Mouse (Mus musculus) midbrain, embryonic 10.5 days (tissue): ENCODE results near the gene Ipp. TPM values are rescaled to one million over a fixed set of nuclear protein-coding genes. Genes with fewer than 3 reads are reported as not detected.

ENCODE experiments used
- DNase-seq: peaks from one replicate; pipeline ENCODE4 v3.0.0-alpha.2; 2017; ENCODE audit warnings: low spot score
- H3K27ac ChIP-seq: fragments of 300-500 bp; sonication (generic); replicated peaks from 2 replicates; pipeline ENCODE4 v1.5.1; 2016; ENCODE audit warnings: mild to moderate bottlenecking
- H3K27me3 ChIP-seq: fragments of 300-500 bp; sonication (generic); 2 replicates; pipeline ENCODE4 v1.6.1; 2016; ENCODE audit warnings: low read depth, mild to moderate bottlenecking; ENCODE audit not compliant: poor library complexity, severe bottlenecking
- H3K36me3 ChIP-seq: fragments of 300-500 bp; sonication (generic); 2 replicates; pipeline ENCODE4 v1.6.1; 2016; ENCODE audit warnings: mild to moderate bottlenecking, moderate library complexity
- H3K4me1 ChIP-seq: fragments of 300-500 bp; sonication (generic); 2 replicates; pipeline ENCODE4 v1.6.1; 2016
- H3K4me3 ChIP-seq: fragments of 300-500 bp; sonication (generic); 2 replicates; pipeline ENCODE4 v1.5.1; 2016; ENCODE audit warnings: mild to moderate bottlenecking, moderate library complexity
- H3K9me3 ChIP-seq: fragments of 300-500 bp; sonication (generic); replicated peaks from 2 replicates; pipeline ENCODE4 v1.6.1; 2016; ENCODE audit warnings: mild to moderate bottlenecking
- WGBS: fragments of 180-500 bp; shearing (Covaris S2); methylation state at CpG from one replicate; pipeline ENCODE4 v1.1.7; 2016; 5-methylcytosine and 5-hydroxymethylcytosine counted together
- polyA plus RNA-seq: library from polyadenylated mRNA; unstranded; fragments of >200 nt; fragmentation: Nextera tagmentation; extraction: Ambion mirVana; gene quantifications from 2 replicates; pipeline ENCODE4 v1.2.1, GENCODE M21; 2016

Gene Ipp
- polyA plus RNA-seq, 1 experiment from 2014 or later, result 16.3 TPM

DNA sequence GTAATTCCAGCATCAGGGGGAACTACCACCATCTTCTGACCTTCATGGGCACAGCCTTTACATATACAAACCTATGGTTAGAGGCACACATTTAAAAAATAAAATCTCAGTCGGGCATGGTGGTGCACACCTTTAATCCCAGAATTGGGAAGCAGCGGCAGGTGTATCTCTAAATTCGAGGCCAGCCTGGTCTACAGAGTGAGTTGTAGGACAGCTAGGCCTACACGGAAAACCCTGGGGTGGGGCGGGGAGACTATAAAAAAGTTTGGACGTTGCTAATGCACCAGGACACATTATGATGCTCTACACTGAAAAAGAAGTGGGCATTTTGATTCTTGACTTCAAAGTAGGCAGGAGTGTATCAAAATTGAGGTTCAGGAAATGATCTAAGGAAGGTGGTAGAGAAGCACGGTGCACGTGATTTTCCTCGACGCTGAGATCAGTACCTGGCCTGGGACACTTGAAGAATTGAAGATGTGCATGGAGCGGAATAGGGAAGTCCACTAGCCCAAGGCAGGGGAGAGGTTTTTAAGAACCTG is 394 bp upstream of the Ipp start:
- H3K27me3 ChIP-seq, result no peaks in the 10 kb centered on the region
- peak overlapping the region; percentile 69 for H3K4me3 ChIP-seq
- peak overlapping the region; percentile 93 for H3K27ac ChIP-seq
- H3K9me3 ChIP-seq, result no peaks in the 10 kb centered on the region
- peaks cover 15% of the 10 kb centered on the region for H3K36me3 ChIP-seq
- no peak for DNase-seq
- peaks cover 20% of the 10 kb centered on the region for H3K4me1 ChIP-seq
- 27% methylated on average over 11 of the region's 11 CpGs for WGBS

DNA sequence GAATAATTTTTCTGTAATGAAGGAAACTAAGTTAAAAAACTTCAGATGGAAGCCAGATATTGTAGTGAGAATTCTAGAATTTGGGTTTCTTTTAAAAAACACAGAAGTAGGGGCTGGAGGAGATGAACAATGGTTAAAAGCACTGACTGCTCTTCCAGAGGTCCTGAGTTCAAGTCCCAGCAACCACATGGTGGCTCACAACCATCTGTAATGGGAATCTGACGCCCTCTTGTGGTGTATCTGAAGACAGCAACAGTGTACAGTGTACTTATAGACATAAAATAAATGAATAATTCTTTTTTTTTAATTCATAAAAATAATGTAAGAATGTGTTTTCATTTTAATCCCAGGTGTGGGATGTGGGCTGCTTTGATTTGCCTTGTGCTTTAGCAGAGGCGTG is 23.8 kb downstream of the Ipp start:
- H3K4me3 ChIP-seq, result no peak overlapping the region
- no peak overlapping the region for H3K27ac ChIP-seq
- H3K36me3 ChIP-seq, result peaks cover 48% of the 10 kb centered on the region
- DNase-seq, result no peak
- H3K27me3 ChIP-seq, result no peaks in the 10 kb centered on the region
- no peaks in the 10 kb centered on the region for H3K9me3 ChIP-seq
- 63% methylated on average over 2 of the region's 2 CpGs for WGBS
- no peaks in the 10 kb centered on the region for H3K4me1 ChIP-seq

DNA sequence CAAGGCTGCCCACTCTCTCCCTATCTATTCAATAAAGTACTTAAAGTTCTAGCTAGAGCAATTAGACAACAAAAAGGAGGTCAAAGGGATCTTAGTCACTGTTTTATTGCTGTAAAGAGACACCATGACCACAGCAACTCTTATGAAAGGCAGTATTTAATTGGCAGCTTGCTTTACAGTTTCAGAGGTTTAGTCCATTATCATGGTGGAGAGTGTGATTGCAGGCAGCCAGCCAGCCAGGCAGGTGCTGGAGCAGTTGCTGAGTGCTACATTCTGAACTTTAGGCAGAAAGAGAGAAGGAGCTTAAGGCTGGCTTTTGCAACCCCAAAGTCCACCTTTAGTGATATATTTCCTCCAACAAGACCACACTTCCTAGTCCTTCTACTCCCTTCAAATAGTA is 29.0 kb downstream of the Ipp start:
- Histone ChIP-seq H3K27ac (no peak overlapping the region), H3K4me1 (no peaks in the 10 kb centered on the region), H3K9me3 (no peaks in the 10 kb centered on the region), H3K27me3 (no peaks in the 10 kb centered on the region), H3K4me3 (no peak overlapping the region), H3K36me3 (peaks cover 32% of the 10 kb centered on the region)
- DNase-seq, result no peak

DNA sequence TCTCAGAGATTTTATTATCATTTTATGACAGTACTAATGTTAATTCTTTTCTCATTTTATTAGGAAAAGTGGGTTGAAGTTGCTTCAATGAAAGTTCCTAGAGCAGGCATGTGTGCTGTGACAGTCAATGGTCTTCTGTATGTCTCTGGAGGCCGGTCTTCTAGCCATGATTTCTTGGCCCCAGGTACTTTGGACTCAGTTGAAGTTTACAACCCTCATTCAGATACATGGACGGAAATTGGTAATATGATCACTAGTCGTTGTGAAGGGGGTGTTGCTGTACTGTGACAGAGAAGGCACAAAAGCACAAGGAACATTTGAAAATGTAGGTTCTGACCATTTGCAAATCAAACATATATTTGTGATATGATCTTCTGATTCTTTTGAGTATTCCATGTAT is 30.4 kb downstream of the Ipp start:
- DNase-seq, result no peak
- H3K4me1 ChIP-seq, result no peaks in the 10 kb centered on the region
- no peak overlapping the region for H3K4me3 ChIP-seq
- H3K27me3 ChIP-seq, result no peaks in the 10 kb centered on the region
- 90% methylated on average over 3 of the region's 3 CpGs for WGBS
- no peak overlapping the region for H3K27ac ChIP-seq
- peaks cover 27% of the 10 kb centered on the region for H3K36me3 ChIP-seq
- no peaks in the 10 kb centered on the region for H3K9me3 ChIP-seq

DNA sequence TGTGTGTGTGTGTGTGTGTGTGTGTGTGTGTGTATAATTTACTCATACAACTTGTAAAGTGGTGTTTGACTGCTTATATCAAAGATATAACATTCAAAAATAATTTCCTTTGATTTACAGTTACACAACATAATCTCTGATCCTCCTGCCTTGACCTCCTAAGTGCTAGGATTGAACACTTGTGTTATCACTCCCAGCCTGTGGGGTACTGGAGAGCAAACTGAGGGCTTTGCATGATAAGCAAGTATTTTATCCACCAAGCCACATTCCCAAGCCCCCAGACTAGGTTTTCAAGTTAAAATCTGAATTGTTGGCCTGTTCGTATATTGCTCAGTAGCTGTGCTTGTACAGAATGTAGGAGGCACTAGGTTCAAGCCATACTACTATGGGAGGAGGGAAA is 43.1 kb downstream of the Ipp start:
- H3K4me1 ChIP-seq, result peaks cover 2% of the 10 kb centered on the region; the same call in 1 of the 2 replicates
- no peak overlapping the region for H3K27ac ChIP-seq
- H3K4me3 ChIP-seq, result no peak overlapping the region
- no peaks in the 10 kb centered on the region for H3K9me3 ChIP-seq
- H3K27me3 ChIP-seq, result no peaks in the 10 kb centered on the region
- H3K36me3 ChIP-seq, result peaks cover 21% of the 10 kb centered on the region
- WGBS, result 91% methylated on average over 1 of the region's 1 CpGs
- no peak for DNase-seq

DNA sequence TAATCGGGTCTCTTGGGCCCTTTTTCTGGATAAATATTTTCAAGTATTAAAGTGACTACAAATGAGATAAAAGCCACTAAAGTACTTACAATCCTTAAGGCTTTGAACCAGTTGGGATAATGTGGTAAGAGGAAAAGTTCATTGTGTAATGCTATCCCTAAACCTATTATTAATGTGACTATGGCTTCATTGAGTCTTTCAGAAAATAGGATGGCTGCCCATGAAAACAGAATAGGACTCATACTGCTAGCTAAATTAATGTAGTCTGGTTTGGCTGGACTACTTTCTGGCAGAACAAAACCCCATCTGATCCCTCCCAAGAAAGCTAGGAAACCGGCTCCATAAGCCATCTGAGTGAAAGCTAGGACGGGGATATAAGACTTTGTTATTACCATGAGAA is 45.7 kb downstream of the Ipp start:
- 84% methylated on average over 3 of the region's 3 CpGs for WGBS
- Histone ChIP-seq H3K27me3 (no peaks in the 10 kb centered on the region), H3K4me1 (peaks cover 10% of the 10 kb centered on the region), H3K4me3 (no peak overlapping the region), H3K9me3 (no peaks in the 10 kb centered on the region), H3K36me3 (peaks cover 21% of the 10 kb centered on the region), H3K27ac (no peak overlapping the region)
- no peak for DNase-seq

DNA sequence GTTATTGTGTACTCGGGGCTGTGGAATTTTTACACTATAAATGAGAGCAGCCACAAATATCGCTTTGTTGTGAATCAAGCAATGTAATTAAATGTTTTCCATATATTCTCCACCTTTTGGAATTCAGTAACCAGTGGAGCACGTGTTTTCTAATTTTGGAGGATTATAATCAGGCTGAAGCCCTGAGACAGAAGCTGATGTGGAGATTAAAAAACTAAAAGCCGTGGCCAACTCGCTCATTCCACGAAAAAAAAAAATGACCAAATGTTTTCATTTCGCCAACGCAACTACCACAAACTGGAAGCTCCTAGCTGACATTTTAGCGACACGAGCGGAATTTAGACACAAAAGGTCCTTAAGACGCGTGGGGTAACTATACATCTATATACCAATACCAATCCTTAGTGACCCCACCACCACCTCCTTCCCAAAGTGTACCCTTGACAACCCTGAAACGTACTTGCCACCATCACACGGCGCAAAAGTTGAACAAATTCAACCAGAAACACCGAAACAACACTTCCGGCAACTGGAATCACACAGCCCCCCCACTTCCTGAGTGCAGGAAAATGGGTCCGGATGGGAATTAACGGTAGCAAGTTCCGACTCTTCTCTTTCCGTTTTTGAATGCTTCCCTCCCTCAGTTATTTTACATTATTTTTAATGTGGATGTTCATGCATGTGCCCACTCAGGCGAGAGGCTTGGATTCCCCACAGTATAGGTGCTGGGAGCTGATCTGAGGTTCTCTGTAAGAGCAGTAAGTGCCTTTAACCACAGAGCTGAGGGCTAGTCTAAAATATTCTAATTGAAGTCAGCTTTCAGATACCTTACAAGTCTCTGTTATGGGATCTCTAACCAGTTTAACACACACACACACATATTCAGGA is 48.3 kb downstream of the Ipp start, which contains the start of gene Tmem69:
Gene Tmem69, minus strand, starts transcription at position 524 of the 888 bp plus-strand sequence.
- Histone ChIP-seq H3K36me3 (peaks cover 25% of the 10 kb centered on the region), H3K27me3 (no peaks in the 10 kb centered on the region), H3K4me3 (peak within 1 kb of the TSS; percentile 82), H3K4me1 (peaks cover 25% of the 10 kb centered on the region), H3K9me3 (no peaks in the 10 kb centered on the region), H3K27ac (peak within 1 kb of the TSS; percentile 93)
- WGBS, result 5% methylated on average over 23 of the region's 23 CpGs
- peak; percentile 78 for DNase-seq

DNA sequence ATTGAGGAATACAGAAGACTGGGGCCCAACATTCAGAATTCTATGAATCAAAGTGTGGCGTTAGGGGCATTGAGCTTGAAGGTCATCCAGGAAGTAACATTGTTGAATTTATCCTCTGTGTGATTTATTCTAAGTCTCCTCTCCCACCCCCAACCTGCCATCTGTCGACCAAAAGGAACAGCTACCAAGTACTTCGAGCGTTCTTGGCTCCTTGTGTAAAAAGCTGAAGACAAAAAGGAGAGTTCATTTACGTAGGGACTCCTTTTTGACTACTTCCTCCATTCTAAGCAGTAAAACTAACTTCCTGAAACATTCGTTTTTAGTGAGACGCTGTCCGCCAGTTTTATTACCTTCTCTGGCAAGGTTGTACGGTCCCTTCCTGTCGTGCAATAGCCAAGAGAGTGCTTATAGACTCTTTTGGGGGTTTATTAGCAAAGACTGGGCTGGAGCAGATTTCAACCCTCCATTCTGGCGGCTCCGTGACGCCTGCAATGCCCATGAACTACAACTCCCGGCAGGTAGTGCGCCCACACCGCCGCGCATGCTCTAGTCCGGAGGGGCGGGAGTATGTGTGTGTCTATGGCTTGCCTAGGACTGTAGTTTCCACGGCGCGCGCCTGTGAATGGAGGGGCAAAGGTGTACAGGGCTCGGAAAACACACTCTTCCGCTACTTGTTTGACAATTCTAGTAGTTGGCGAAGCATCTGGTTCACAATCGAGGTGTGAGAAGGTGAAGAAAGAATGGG is 49.4 kb downstream of the Ipp start:
- Histone ChIP-seq H3K36me3 (peaks cover 35% of the 10 kb centered on the region), H3K4me3 (peak overlapping the region; percentile 82), H3K4me1 (peaks cover 25% of the 10 kb centered on the region), H3K27ac (peak overlapping the region; percentile 93), H3K9me3 (no peaks in the 10 kb centered on the region), H3K27me3 (no peaks in the 10 kb centered on the region)
- WGBS, result under 1% methylated on average over 28 of the region's 28 CpGs
- DNase-seq, result peak; percentile 92

DNA sequence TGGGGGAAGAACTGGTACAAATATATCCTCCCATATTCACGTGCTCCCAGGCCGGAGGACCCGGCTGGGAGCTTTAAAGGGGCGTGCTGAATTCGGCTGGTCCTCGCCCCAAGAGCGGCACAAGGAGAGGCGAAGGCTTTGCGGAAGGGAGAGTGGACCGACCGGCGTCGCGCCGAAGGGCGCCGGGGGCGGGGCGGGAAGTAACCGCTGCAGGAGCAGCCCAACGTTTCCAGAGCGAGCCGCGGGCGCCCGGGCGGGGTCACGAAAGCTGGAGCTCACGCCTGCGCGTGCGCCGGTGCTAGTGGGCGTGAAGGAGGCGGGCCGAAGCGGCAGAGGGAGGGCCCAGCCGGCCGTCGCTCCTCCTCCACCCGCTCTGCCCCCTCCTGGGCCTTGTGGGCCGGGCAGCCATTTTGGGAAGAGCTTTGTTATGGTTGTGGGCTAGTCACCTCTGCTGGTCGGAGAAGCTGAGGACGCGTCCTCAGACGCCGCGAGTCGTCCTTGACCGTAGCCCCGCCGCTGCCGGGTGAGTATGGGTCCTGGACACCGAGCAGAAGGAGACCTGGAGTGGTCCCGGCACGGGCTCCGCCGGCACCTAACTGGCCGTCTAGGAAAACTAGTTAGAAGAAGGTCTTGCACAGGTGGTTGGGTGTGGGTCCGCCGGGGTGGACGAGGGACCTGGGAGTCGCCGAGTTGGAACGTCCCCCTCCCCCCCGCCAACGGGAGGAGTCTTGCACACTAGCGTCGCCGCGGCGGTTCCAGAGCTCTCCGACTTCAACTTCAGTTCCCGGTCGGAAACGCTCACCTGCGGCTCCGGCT is 50.2 kb downstream of the Ipp start, which contains the start of gene Gpbp1l1:
Gene Gpbp1l1, plus strand, starts transcription at position 353 of the 816 bp plus-strand sequence.
- Histone ChIP-seq H3K9me3 (no peaks in the 10 kb centered on the region), H3K4me1 (peaks cover 25% of the 10 kb centered on the region), H3K36me3 (peaks cover 36% of the 10 kb centered on the region), H3K27ac (peak within 1 kb of the TSS; percentile 93), H3K4me3 (peak within 1 kb of the TSS; percentile 82), H3K27me3 (no peaks in the 10 kb centered on the region)
- WGBS, result under 1% methylated on average over 78 of the region's 78 CpGs
- peak; percentile 98 for DNase-seq

DNA sequence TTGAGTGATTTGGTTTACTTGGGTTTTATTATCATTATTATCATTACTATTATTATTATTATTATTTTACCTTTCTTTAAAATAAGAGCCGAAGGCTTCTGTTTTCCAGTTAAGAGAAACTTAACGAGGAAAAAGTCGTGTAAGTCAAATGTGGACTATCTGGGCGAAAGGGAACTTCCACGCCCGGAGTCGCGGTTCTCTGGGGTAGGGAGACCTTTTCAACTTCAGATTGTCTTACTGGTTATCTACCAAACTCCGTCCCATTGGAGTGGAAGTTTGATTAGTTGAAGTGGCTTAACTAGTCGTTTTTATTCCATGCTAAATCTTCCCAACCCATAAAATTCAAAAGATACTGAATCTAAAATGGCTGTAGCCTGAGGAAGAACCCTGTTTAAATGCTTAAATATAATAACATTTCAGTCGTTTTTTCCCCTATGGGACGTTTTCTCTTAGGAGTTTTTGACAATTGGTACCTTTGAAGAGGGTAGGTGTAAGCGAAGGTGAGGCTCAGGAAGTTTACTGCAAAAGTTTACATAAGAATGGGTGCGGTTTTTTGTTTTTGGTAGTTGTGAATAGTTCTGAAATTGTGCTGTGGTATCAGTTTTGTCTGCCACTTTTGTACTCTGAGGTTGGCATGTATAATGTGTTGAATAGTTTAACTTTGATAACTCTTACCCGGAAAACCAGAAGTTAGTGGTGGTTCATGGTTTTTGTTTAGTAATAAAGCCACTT is 51.0 kb downstream of the Ipp start:
- Histone ChIP-seq H3K9me3 (no peaks in the 10 kb centered on the region), H3K36me3 (peaks cover 31% of the 10 kb centered on the region), H3K4me1 (peaks cover 25% of the 10 kb centered on the region), H3K4me3 (peak overlapping the region; percentile 82), H3K27ac (peak overlapping the region; percentile 93), H3K27me3 (no peaks in the 10 kb centered on the region)
- 6% methylated on average over 15 of the region's 15 CpGs for WGBS
- DNase-seq, result no peak
